Mouse (Mus musculus): ENCODE data around the gene Ly86. TPM values are rescaled to one million over a fixed set of nuclear protein-coding genes. Genes with fewer than 3 reads are reported as not detected.
A peak's percentile ranks its signal among the peaks of the same experiment; 100 is the strongest.

The Ly86 gene
- polyA plus RNA-seq, 1 experiment from 2014 or later = 5.5 TPM

DNA sequence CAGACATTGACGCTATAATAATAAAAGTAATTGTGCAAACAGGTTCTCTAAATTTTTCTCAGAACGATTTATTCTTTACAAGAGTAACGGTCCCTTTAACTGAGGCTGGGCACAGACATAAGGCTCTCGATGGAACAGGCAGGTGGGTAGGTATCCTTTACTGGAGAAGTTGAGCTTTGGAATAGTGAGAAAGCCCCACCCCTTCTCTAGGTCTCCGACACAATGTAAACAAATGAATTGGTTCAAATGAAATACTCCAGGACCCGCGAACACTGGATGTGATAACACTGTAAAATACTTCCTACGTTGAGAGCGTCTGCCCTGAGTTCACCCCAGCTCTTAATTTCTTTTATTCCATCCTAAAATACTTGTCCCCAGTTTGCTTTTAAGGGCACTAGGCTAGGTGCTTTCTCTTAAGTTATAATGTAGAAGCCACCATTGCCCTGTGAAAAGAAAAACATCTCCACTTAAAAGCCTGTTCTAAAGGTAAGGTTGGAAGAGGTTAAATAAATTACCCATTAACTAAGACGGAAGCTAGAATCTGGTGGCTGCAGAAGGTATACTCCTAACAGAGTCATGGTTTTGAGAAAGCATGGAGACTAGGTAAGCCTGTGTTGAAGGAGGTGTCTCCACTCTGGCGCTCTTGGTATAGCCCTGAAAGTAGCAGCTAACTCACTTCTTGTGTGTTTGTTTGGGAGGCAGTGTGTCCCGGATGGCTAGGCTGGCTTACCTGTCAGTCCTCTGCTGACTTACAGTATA is 81.7 kb downstream of the Ly86 start:
- DNase-seq (ENCODE audit: low spot score) (no peak), ATAC-seq (replicated peaks; ENCODE audit: insufficient number of reproducible peaks, low FRiP score, low TSS enrichment, low read depth) (no peak)
- Histone ChIP-seq H3K27me3 (ENCODE audit: control insufficient read depth, insufficient read depth, low read length) (no peaks in the 10 kb centered on the region), H3K36me3 (replicated peaks; ENCODE audit: control insufficient read depth, insufficient read depth, low read depth, low read length) (no peaks in the 10 kb centered on the region), H3K9me3 (replicated peaks; ENCODE audit: control insufficient read depth, low read length) (no peaks in the 10 kb centered on the region), H3K9ac (replicated peaks; ENCODE audit: low read length) (no peak overlapping the region), H3K4me1 (ENCODE audit: control insufficient read depth, insufficient read depth, low read length) (no peaks in the 10 kb centered on the region), H3K4me3 (ENCODE audit: low read depth, low read length) (no peak overlapping the region), H3K27ac (replicated peaks; ENCODE audit: low read depth, low read length) (no peak overlapping the region), H3K4me2 (ENCODE audit: low read depth, low read length) (no peak overlapping the region)
- 81% methylated on average over 12 of the region's 12 CpGs for WGBS

DNA sequence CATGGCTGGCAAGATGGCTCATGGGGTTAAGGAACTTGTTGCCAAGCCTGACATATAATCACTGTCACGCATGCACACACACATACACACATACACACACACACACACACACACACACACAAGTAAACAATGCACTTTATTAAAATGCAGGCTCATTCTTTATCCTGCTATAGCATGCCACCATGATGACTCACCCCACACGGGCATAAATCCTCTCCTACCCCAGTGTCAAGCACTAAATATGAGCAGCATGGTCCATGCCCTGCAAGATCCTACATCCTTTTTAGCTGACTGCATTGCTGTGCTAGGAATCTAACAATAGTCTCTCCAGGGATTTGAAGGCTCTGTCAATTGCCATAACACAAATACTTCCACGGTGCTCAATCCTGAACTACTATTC is 83.5 kb downstream of the Ly86 start:
- Histone ChIP-seq H3K27me3 (ENCODE audit: control insufficient read depth, insufficient read depth, low read length) (no peaks in the 10 kb centered on the region), H3K27ac (replicated peaks; ENCODE audit: low read depth, low read length) (no peak overlapping the region), H3K4me3 (ENCODE audit: low read depth, low read length) (no peak overlapping the region), H3K4me1 (ENCODE audit: control insufficient read depth, insufficient read depth, low read length) (no peaks in the 10 kb centered on the region), H3K4me2 (ENCODE audit: low read depth, low read length) (no peak overlapping the region), H3K9ac (replicated peaks; ENCODE audit: low read length) (no peak overlapping the region), H3K9me3 (replicated peaks; ENCODE audit: control insufficient read depth, low read length) (no peaks in the 10 kb centered on the region), H3K36me3 (replicated peaks; ENCODE audit: control insufficient read depth, insufficient read depth, low read depth, low read length) (no peaks in the 10 kb centered on the region)
- whole genome bisulfite sequencing = 80% methylated on average over 3 of the region's 3 CpGs
- ATAC-seq (replicated peaks; ENCODE audit: insufficient number of reproducible peaks, low FRiP score, low TSS enrichment, low read depth) (no peak), DNase-seq (ENCODE audit: low spot score) (no peak)

DNA sequence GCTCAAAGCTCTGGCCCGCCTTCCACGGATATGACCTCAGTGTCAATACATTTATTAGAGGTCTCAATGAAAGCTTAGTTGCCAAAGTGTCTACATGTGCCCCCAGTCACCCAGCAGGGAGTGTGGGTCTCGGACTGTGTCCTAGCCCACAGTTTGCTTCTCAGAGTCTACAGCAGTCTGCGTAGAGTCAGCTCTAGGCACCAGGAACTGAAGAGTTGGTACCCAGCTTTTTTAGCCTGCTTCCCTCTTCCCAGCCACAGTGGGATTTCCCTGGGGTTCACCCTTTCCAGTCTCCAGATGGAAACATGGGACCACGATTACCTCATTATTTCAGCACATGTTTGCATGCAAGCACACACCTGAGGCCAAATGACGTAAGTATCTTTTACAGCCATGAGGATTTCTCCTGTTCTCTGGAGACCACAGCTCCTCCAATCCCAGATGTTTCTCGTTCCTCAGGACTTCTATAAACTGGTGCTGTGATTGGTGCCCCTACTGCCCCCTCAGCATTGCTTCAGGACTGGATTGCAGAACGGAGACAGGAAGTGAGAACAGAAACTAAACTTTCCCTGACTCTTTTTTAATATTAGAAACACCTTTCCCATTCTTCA is 84.8 kb downstream of the Ly86 start:
- no peaks in the 10 kb centered on the region for H3K9me3 ChIP-seq (replicated peaks; ENCODE audit: control insufficient read depth, low read length)
- H3K4me3 ChIP-seq (ENCODE audit: low read depth, low read length) = no peak overlapping the region
- H3K4me2 ChIP-seq (ENCODE audit: low read depth, low read length) = no peak overlapping the region
- H3K27ac ChIP-seq (replicated peaks; ENCODE audit: low read depth, low read length) = no peak overlapping the region
- WGBS = 61% methylated on average over 8 of the region's 8 CpGs
- no peaks in the 10 kb centered on the region for H3K27me3 ChIP-seq (ENCODE audit: control insufficient read depth, insufficient read depth, low read length)
- H3K36me3 ChIP-seq (replicated peaks; ENCODE audit: control insufficient read depth, insufficient read depth, low read depth, low read length) = no peaks in the 10 kb centered on the region
- DNase-seq (ENCODE audit: low spot score) = no peak
- no peak for ATAC-seq (replicated peaks; ENCODE audit: insufficient number of reproducible peaks, low FRiP score, low TSS enrichment, low read depth)
- H3K9ac ChIP-seq (replicated peaks; ENCODE audit: low read length) = no peak overlapping the region
- no peaks in the 10 kb centered on the region for H3K4me1 ChIP-seq (ENCODE audit: control insufficient read depth, insufficient read depth, low read length)

DNA sequence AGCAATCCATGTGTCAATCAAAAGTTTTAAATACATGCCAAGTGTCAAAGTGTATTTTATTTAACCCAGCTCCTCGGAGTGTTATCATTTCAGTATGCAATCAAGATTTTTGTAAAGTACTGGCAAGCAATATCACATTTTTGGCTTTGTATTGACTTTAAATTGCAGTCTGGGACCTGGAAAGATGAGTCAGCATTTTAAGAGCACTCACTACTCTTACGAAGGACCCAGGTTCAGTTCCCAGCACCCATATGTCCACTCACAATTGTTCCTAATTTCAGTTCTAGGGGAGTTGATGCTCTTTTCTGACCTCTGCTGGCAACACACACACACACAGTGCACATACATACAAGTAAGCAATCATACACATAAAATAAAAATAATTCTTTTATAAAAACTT is 86.7 kb downstream of the Ly86 start:
- no peak overlapping the region for H3K9ac ChIP-seq (replicated peaks; ENCODE audit: low read length)
- H3K4me3 ChIP-seq (ENCODE audit: low read depth, low read length) = no peak overlapping the region
- DNase-seq (ENCODE audit: low spot score) = no peak
- H3K27ac ChIP-seq (replicated peaks; ENCODE audit: low read depth, low read length) = no peak overlapping the region
- 94% methylated on average over 2 of the region's 2 CpGs for WGBS
- no peaks in the 10 kb centered on the region for H3K9me3 ChIP-seq (replicated peaks; ENCODE audit: control insufficient read depth, low read length)
- H3K36me3 ChIP-seq (replicated peaks; ENCODE audit: control insufficient read depth, insufficient read depth, low read depth, low read length) = no peaks in the 10 kb centered on the region
- 0 out of 2 replicates have a peak, but pooled peaks cover 3% of the 10 kb centered on the region for H3K27me3 ChIP-seq (ENCODE audit: control insufficient read depth, insufficient read depth, low read length)
- H3K4me2 ChIP-seq (ENCODE audit: low read depth, low read length) = no peak overlapping the region
- no peaks in the 10 kb centered on the region for H3K4me1 ChIP-seq (ENCODE audit: control insufficient read depth, insufficient read depth, low read length)
- ATAC-seq (replicated peaks; ENCODE audit: insufficient number of reproducible peaks, low FRiP score, low TSS enrichment, low read depth) = no peak

DNA sequence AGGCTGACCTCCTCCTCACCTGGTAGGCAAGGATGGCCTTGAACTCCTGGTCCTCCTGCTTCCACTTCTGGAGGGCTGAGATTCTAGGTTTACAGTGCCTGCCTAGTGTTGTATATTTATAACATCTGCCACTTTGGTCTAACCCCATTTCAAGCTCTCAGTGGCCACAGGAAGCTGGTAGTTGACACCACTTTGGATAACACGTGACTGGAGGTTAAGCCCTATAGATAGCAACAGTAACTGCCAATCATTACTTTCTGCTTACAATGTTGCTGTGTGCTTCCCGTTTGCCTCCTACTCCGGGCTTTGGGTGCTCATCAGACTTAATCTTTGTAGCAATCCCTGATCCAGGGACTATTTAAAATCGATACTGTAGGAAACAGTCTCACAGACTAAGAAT is 87.6 kb downstream of the Ly86 start:
- no peaks in the 10 kb centered on the region for H3K36me3 ChIP-seq (replicated peaks; ENCODE audit: control insufficient read depth, insufficient read depth, low read depth, low read length)
- H3K4me3 ChIP-seq (ENCODE audit: low read depth, low read length) = no peak overlapping the region
- WGBS = 35% methylated on average over 4 of the region's 4 CpGs
- H3K4me2 ChIP-seq (ENCODE audit: low read depth, low read length) = no peak overlapping the region
- DNase-seq (ENCODE audit: low spot score) (no peak), ATAC-seq (replicated peaks; ENCODE audit: insufficient number of reproducible peaks, low FRiP score, low TSS enrichment, low read depth) (no peak)
- H3K27me3 ChIP-seq (ENCODE audit: control insufficient read depth, insufficient read depth, low read length) = peaks cover 8% of the 10 kb centered on the region; the same call in 1 of the 2 replicates
- H3K9ac ChIP-seq (replicated peaks; ENCODE audit: low read length) = no peak overlapping the region
- no peaks in the 10 kb centered on the region for H3K4me1 ChIP-seq (ENCODE audit: control insufficient read depth, insufficient read depth, low read length)
- H3K27ac ChIP-seq (replicated peaks; ENCODE audit: low read depth, low read length) = no peak overlapping the region
- no peaks in the 10 kb centered on the region for H3K9me3 ChIP-seq (replicated peaks; ENCODE audit: control insufficient read depth, low read length)

DNA sequence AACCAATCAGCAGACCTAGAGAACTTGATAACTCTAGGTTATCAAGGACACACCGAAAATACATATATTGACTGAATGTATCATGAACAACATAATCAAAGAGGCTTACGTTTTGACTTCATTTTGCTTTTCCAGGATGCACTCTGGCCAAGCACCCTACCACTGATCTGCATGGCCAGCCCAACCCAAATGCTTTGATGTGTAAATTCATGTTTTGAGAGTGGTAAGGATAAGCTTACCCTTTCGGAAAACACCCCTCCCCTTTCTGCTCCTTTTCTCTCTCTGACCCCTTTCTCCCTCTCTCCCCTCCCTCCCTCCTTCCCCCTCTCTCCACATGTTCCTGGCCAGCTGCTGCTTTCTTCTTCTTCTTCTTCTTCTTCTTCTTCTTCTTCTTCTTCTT is 88.1 kb downstream of the Ly86 start:
- H3K9me3 ChIP-seq (replicated peaks; ENCODE audit: control insufficient read depth, low read length) = no peaks in the 10 kb centered on the region
- 33% methylated on average over 3 of the region's 3 CpGs for WGBS
- no peak overlapping the region for H3K27ac ChIP-seq (replicated peaks; ENCODE audit: low read depth, low read length)
- H3K4me2 ChIP-seq (ENCODE audit: low read depth, low read length) = no peak overlapping the region
- H3K27me3 ChIP-seq (ENCODE audit: control insufficient read depth, insufficient read depth, low read length) = peaks cover 10% of the 10 kb centered on the region; the same call in 1 of the 2 replicates
- no peaks in the 10 kb centered on the region for H3K36me3 ChIP-seq (replicated peaks; ENCODE audit: control insufficient read depth, insufficient read depth, low read depth, low read length)
- ATAC-seq (replicated peaks; ENCODE audit: insufficient number of reproducible peaks, low FRiP score, low TSS enrichment, low read depth) = no peak
- no peak for DNase-seq (ENCODE audit: low spot score)
- no peak overlapping the region for H3K9ac ChIP-seq (replicated peaks; ENCODE audit: low read length)
- no peaks in the 10 kb centered on the region for H3K4me1 ChIP-seq (ENCODE audit: control insufficient read depth, insufficient read depth, low read length)
- H3K4me3 ChIP-seq (ENCODE audit: low read depth, low read length) = no peak overlapping the region

DNA sequence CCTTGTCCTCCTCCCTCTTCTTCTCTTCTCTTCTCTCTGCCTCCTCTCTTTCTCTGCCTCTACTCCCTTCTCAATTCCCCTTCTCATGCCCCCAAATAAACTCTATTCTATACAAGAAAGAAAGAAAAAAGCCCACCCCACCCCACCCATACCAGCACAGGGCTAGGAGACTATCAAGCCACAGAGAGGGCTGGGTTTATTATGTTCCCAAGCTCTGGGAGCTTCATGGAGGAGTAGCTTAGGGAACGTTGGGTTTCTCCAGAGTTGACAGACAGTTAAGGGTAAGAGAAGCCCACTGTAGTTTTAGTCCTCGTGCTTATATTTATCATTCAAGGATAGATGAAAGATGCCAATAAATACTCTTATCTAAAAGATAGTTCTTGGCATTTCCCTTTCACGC is 88.7 kb downstream of the Ly86 start:
- no peaks in the 10 kb centered on the region for H3K9me3 ChIP-seq (replicated peaks; ENCODE audit: control insufficient read depth, low read length)
- no peak overlapping the region for H3K4me3 ChIP-seq (ENCODE audit: low read depth, low read length)
- H3K4me1 ChIP-seq (ENCODE audit: control insufficient read depth, insufficient read depth, low read length) = no peaks in the 10 kb centered on the region
- H3K36me3 ChIP-seq (replicated peaks; ENCODE audit: control insufficient read depth, insufficient read depth, low read depth, low read length) = no peaks in the 10 kb centered on the region
- ATAC-seq (replicated peaks; ENCODE audit: insufficient number of reproducible peaks, low FRiP score, low TSS enrichment, low read depth) = no peak
- H3K27me3 ChIP-seq (ENCODE audit: control insufficient read depth, insufficient read depth, low read length) = peaks cover 10% of the 10 kb centered on the region; the same call in 1 of the 2 replicates
- H3K4me2 ChIP-seq (ENCODE audit: low read depth, low read length) = no peak overlapping the region
- WGBS = 13% methylated on average over 3 of the region's 3 CpGs
- DNase-seq (ENCODE audit: low spot score) = no peak
- no peak overlapping the region for H3K9ac ChIP-seq (replicated peaks; ENCODE audit: low read length)
- H3K27ac ChIP-seq (replicated peaks; ENCODE audit: low read depth, low read length) = no peak overlapping the region

DNA sequence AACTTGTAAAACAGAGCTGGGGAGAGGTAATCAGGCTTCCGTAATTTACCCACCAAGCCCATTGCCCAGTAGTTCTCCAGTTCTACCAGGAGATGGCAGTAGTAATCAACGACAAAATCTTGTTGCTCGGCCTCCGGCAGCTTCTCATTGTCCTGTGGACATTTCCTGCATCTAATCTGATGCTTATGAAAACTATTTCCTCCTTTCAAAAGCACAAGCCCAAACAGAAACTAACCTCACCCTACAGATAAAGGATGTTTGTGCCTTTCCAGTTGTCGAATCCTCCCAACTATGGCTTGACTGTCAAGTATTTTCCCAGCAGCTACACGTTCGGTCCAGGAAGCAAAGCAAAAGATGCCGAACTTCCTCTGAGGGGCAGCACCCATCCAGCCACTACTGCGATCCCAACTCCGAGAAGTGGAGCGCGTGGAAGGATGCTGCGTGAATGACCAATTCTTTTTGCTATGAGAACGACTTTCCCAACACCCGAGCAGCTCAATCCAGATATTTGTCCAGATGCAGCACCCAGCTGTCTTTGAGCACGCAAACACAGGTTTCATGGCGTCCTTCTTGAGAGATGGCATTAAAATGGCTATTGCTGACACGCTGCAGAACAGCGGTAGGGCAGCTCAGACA is 89.2 kb downstream of the Ly86 start:
- WGBS = under 1% methylated on average over 19 of the region's 19 CpGs
- Histone ChIP-seq H3K4me1 (ENCODE audit: control insufficient read depth, insufficient read depth, low read length) (no peaks in the 10 kb centered on the region), H3K4me3 (ENCODE audit: low read depth, low read length) (peak overlapping the region; percentile 40), H3K4me2 (ENCODE audit: low read depth, low read length) (peak overlapping the region; percentile 52), H3K36me3 (replicated peaks; ENCODE audit: control insufficient read depth, insufficient read depth, low read depth, low read length) (no peaks in the 10 kb centered on the region), H3K9ac (replicated peaks; ENCODE audit: low read length) (peak overlapping the region; percentile 59), H3K9me3 (replicated peaks; ENCODE audit: control insufficient read depth, low read length) (no peaks in the 10 kb centered on the region), H3K27ac (replicated peaks; ENCODE audit: low read depth, low read length) (no peak overlapping the region), H3K27me3 (ENCODE audit: control insufficient read depth, insufficient read depth, low read length) (peaks cover 10% of the 10 kb centered on the region; the same call in 1 of the 2 replicates)
- ATAC-seq (replicated peaks; ENCODE audit: insufficient number of reproducible peaks, low FRiP score, low TSS enrichment, low read depth) = no peak; the same call in 1 of the 2 replicates
- peak; percentile 91 for DNase-seq (ENCODE audit: low spot score)

Data from embryonic facial prominence, embryonic 11.5 days (tissue).